Mouse (Mus musculus) ES-E14 (cell line): Measurements from ENCODE around the gene Zcchc2.

ENCODE experiments used
- CHD2 ChIP-seq: IDR thresholded peaks from 2 replicates; pipeline ENCODE4 v1.6.1; 2014; ENCODE audit warnings: mild to moderate bottlenecking, low read depth, low read length, inconsistent platforms
- MAFK ChIP-seq: IDR thresholded peaks from 2 replicates; pipeline ENCODE4 v1.6.1; 2014; ENCODE audit warnings: mild to moderate bottlenecking, low read depth, low read length, inconsistent platforms; ENCODE audit not compliant: insufficient read depth
- ZC3H11A ChIP-seq: IDR thresholded peaks from 2 replicates; pipeline ENCODE4 v1.6.1; 2012; ENCODE audit warnings: low read depth, mild to moderate bottlenecking, inconsistent platforms, low read length, borderline replicate concordance
- ZNF384 ChIP-seq: IDR thresholded peaks from 2 replicates; pipeline ENCODE4 v1.6.1; 2012; ENCODE audit warnings: low read depth, low read length, inconsistent platforms

- TF ChIP-seq MAFK (no peak), ZNF384 (no peak), ZC3H11A (no peak), CHD2 (no peak)
These were observed 7.1 kb downstream of the Zcchc2 start for GRCm38 (mm10) chr1:105997282-105997681.
